Mouse (Mus musculus) kidney, adult 2 months (tissue): Measurements from ENCODE around the gene Atg10. TPM values are rescaled to one million over a fixed set of nuclear protein-coding genes. Genes with fewer than 3 reads are reported as not detected.

Experiments used
- DNase-seq: peaks from one replicate; pipeline ENCODE4 v3.0.0; 2021
- H3K27ac ChIP-seq: fragments of 200-500 bp; 2 replicates; pipeline ENCODE4 v1.5.1; 2012; ENCODE audit warnings: low read depth, low read length, control low read depth, inconsistent platforms; ENCODE audit not compliant: insufficient read depth
- H3K27me3 ChIP-seq: fragments of 200-500 bp; replicated peaks from 2 replicates; pipeline ENCODE4 v1.6.1; 2012; ENCODE audit warnings: mild to moderate bottlenecking, moderate library complexity, low read length, inconsistent platforms; ENCODE audit not compliant: control insufficient read depth, insufficient read depth
- H3K36me3 ChIP-seq: fragments of 200-500 bp; 2 replicates; pipeline ENCODE4 v1.6.1; 2012; ENCODE audit warnings: mild to moderate bottlenecking, moderate library complexity, low read length, inconsistent platforms; ENCODE audit not compliant: control insufficient read depth, insufficient read depth
- H3K4me1 ChIP-seq: fragments of 200-500 bp; 2 replicates; pipeline ENCODE4 v1.6.1; 2011; ENCODE audit warnings: low read length; ENCODE audit not compliant: control insufficient read depth, insufficient read depth
- H3K4me3 ChIP-seq: fragments of 200-500 bp; 2 replicates; pipeline ENCODE4 v1.5.1; 2011; ENCODE audit warnings: mild to moderate bottlenecking, low read depth, low read length, control low read depth; ENCODE audit not compliant: insufficient read depth
- CTCF ChIP-seq: fragments of 200-500 bp; conservative IDR thresholded peaks from 2 replicates; pipeline ENCODE4 v1.5.1; 2011; ENCODE audit warnings: low read depth, mild to moderate bottlenecking, control low read depth, low read length, moderate library complexity, mixed read lengths; ENCODE audit not compliant: insufficient read depth, insufficient read length
- POLR2A ChIP-seq: fragments of 200-500 bp; IDR thresholded peaks from one replicate; pipeline ENCODE4 v1.6.1; 2011; ENCODE audit warnings: low read depth, low read length, control low read depth
- WGBS: fragments of 180-500 bp; shearing (Covaris S2); methylation state at CpG from one replicate; pipeline ENCODE4 v1.1.7; 2018; 5-methylcytosine and 5-hydroxymethylcytosine counted together
- polyA plus RNA-seq: library from polyadenylated mRNA; depleted of rRNA; stranded (reverse); fragments of >200 nt; gene quantifications from 2 replicates; pipeline ENCODE4 v1.2.3, GENCODE M21; 2012

Atg10 gene
- polyA plus RNA-seq, 1 experiment = 7.8 TPM

- H3K36me3 ChIP-seq = no peaks in the 10 kb centered on the region
- no peaks in the 10 kb centered on the region for H3K4me1 ChIP-seq
- H3K27me3 ChIP-seq = no peaks in the 10 kb centered on the region
- no peak overlapping the region for H3K4me3 ChIP-seq
- TF ChIP-seq POLR2A (no peak), CTCF (no peak)
- no peak overlapping the region for H3K27ac ChIP-seq
- DNase-seq = peak; percentile 52
- 37% methylated on average over 4 of the region's 4 CpGs for WGBS
Observed at GRCm38 (mm10) chr13:91163292-91163691, 60.5 kb downstream of the Atg10 start.

GRCm38 (mm10) chr13:91162452-91162851, 61.3 kb downstream of the Atg10 start:
- DNase-seq = peak; percentile 68
- H3K4me1 ChIP-seq = no peaks in the 10 kb centered on the region
- 61% methylated on average over 5 of the region's 5 CpGs for WGBS
- no peak for TF ChIP-seq POLR2A
- no peak overlapping the region for H3K27ac ChIP-seq
- no peaks in the 10 kb centered on the region for H3K27me3 ChIP-seq
- no peak overlapping the region for H3K4me3 ChIP-seq
- no peaks in the 10 kb centered on the region for H3K36me3 ChIP-seq

DNA sequence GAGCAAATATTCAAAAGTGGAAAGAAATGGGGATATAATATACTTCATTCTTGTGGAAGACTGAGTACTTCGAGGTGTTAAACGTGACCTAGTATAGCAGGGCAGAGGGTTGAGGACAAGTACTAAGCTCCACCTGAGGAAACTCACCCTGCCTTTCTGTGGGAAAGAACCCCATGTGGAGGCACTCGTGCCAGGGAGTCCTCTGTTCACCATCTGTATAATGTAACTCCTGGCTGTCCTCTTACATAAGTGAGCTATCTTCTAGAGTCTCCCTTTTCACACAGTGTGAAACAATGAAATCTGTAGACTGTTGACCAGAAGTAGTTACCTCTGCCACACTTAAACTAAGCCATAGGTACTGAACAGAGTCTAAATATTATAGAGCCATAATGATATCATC, 63.2 kb downstream of the Atg10 start:
- 77% methylated on average over 3 of the region's 3 CpGs for WGBS
- H3K36me3 ChIP-seq = no peaks in the 10 kb centered on the region
- DNase-seq = no peak
- no peak overlapping the region for H3K27ac ChIP-seq
- no peak overlapping the region for H3K4me3 ChIP-seq
- H3K27me3 ChIP-seq = no peaks in the 10 kb centered on the region
- TF ChIP-seq POLR2A (no peak), CTCF (no peak)
- H3K4me1 ChIP-seq = no peaks in the 10 kb centered on the region

- Histone ChIP-seq H3K36me3 (no peaks in the 10 kb centered on the region), H3K4me1 (no peaks in the 10 kb centered on the region), H3K4me3 (no peak overlapping the region), H3K27me3 (no peaks in the 10 kb centered on the region), H3K27ac (no peak overlapping the region)
- 44% methylated on average over 2 of the region's 2 CpGs for WGBS
- no peak for TF ChIP-seq CTCF
- no peak for TF ChIP-seq POLR2A
- peak; percentile 49 for DNase-seq
Observed at GRCm38 (mm10) chr13:91159881-91160280, 63.9 kb downstream of the Atg10 start.

GRCm38 (mm10) chr13:91157941-91158340, 65.8 kb downstream of the Atg10 start:
- Histone ChIP-seq H3K36me3 (no peaks in the 10 kb centered on the region), H3K27me3 (no peaks in the 10 kb centered on the region), H3K27ac (no peak overlapping the region), H3K4me3 (no peak overlapping the region), H3K4me1 (no peaks in the 10 kb centered on the region)
- no peak for TF ChIP-seq CTCF
- TF ChIP-seq POLR2A = no peak
- DNase-seq = no peak
- WGBS = 93% methylated on average over 4 of the region's 4 CpGs

GRCm38 (mm10) chr13:91157429-91157828, 66.3 kb downstream of the Atg10 start:
- no peaks in the 10 kb centered on the region for H3K36me3 ChIP-seq
- H3K4me3 ChIP-seq = no peak overlapping the region
- H3K27me3 ChIP-seq = no peaks in the 10 kb centered on the region
- TF ChIP-seq POLR2A (no peak), CTCF (no peak)
- no peak overlapping the region for H3K27ac ChIP-seq
- H3K4me1 ChIP-seq = no peaks in the 10 kb centered on the region
- no peak for DNase-seq

- no peaks in the 10 kb centered on the region for H3K27me3 ChIP-seq
- TF ChIP-seq CTCF (no peak), POLR2A (no peak)
- H3K27ac ChIP-seq = no peak overlapping the region
- H3K4me3 ChIP-seq = no peak overlapping the region
- H3K4me1 ChIP-seq = no peaks in the 10 kb centered on the region
- H3K36me3 ChIP-seq = no peaks in the 10 kb centered on the region
- DNase-seq = no peak
- 96% methylated on average over 2 of the region's 2 CpGs for WGBS
Observed at GRCm38 (mm10) chr13:91156949-91157348, 66.8 kb downstream of the Atg10 start.

- 65% methylated on average over 5 of the region's 5 CpGs for WGBS
- TF ChIP-seq CTCF (no peak), POLR2A (no peak)
- Histone ChIP-seq H3K27ac (no peak overlapping the region), H3K4me1 (no peaks in the 10 kb centered on the region), H3K36me3 (no peaks in the 10 kb centered on the region), H3K27me3 (no peaks in the 10 kb centered on the region), H3K4me3 (no peak overlapping the region)
- DNase-seq = peak; percentile 19
Observed at GRCm38 (mm10) chr13:91156308-91156707, 67.5 kb downstream of the Atg10 start.
